Mouse (Mus musculus) liver, postnatal 0 days (tissue): ENCODE measurements at regions not wholly inside any gene's neighbourhood (a gene's known extent, or its start where the extent isn't known, plus 50 kb on each side); places are given as distances from the start of the nearest gene placed in this dataset.

Experiments
- CTCF ChIP-seq: sonication (generic); IDR thresholded peaks from 2 replicates; pipeline ENCODE4 v1.5.1; 2016; ENCODE audit warnings: antibody characterized with exemption, low read depth
- EP300 ChIP-seq: IDR thresholded peaks from 2 replicates; pipeline ENCODE4 v1.6.1; 2016; ENCODE audit warnings: antibody characterized with exemption, low read depth, mild to moderate bottlenecking

GRCm38 (mm10) chrX:19220785-19221496 is 260.2 kb downstream of the Tex13c3 start:
- TF ChIP-seq EP300 (no peak), CTCF (no peak)
